Mouse (Mus musculus): ENCODE results near the gene Carnmt1.
A peak's percentile ranks its signal among the peaks of the same experiment; 100 is the strongest.

The Carnmt1 gene

DNA sequence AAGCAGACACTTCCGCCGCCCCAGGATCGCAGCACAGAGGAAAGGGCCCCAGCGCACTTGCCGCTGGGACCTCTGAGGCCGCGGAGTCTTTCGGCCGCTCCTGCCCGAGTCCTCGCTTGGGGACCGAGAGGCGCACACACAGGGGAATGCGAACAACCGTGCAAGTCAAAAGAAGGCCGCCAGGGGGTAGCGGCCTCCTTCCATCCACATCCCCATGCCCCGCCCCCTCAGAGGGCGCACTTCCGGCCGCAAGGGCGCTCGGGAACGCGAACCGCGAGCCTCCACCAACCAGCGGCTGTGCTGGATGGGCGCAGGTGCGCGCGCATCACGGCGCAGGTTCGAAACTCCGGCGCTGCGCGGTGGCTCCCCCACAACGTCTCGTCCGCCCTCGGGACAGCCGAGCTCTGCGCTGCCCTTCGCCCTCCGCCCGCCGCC lies 42.3 kb downstream of the Carnmt1 start, which contains the start of gene D030056L22Rik:
Gene D030056L22Rik, plus strand, starts transcription at position 328 of the 435 bp plus-strand sequence.
- DNase-seq (ENCODE audit: low read depth, low spot score) = peak; percentile 98

- peak; percentile 32 for DNase-seq (ENCODE audit: low read depth, low spot score)
These were observed 42.8 kb downstream of the Carnmt1 start for GRCm38 (mm10) chr19:18713357-18713756.

- DNase-seq (ENCODE audit: low read depth, low spot score) = peak; percentile 75
These were observed 45.8 kb downstream of the Carnmt1 start for GRCm38 (mm10) chr19:18716374-18716773.

DNA sequence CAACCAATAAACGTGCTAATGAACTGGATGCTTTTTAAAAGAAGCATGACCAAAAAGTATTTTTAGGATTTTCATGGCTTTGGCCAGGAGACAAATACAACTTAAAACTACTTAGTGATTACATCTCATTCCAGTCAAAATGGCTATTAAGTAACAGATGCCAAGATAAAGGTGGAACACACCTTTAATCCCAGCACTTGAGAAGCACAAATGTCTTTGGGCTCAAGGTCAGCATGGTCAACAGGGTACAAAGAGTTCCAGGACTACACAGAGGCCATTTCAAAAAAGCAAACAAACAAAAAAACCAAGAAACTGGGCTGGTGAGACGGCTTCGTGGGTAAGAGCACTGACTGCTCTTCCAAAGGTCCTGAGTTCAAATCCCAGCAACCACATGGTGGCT lies 49.8 kb downstream of the Carnmt1 start:
- peak; percentile 34 for DNase-seq (ENCODE audit: low read depth, low spot score)

DNA sequence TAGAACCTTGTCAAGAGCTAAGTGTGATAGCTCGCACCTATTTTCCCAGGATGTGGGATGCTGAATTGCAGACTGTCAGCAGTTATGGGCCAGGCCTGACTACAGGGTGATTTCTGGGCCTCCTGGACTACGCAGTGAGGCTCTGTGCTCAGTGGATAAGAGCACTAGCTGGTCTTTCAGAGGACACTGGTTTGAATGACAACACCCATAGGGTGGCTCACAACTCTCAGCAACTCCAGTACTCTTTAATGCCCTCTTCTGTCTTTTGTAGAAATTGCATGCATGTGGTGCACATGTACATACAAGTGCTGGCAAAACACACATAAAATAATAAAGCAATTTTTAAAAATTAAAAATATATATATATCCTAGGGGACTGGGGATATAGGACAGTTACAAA lies 54.6 kb downstream of the Carnmt1 start:
- no peak for DNase-seq (ENCODE audit: low read depth, low spot score)

- DNase-seq (ENCODE audit: low read depth, low spot score) = no peak
These were observed 59.7 kb downstream of the Carnmt1 start for GRCm38 (mm10) chr19:18730255-18730654.

DNA sequence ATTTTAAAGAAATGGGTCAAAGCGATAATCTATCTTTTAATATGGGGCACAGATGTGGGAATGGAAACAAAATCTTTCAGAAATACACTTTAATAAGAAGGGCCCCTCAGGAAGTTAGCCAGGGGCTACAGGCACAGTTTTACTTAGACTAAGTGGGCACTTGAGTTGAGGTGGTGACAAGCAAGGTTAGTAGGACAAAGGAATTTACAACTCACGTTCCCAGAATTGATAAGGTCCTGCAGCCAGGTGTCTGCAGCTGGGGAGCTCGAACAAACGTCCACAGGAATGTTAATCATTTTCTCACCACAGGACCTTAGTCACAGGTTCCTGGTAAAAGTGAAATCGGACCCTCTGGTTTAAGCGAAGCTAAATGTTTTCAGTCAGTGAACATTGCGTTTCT lies 60.5 kb downstream of the Carnmt1 start:
- peak; percentile 32 for DNase-seq (ENCODE audit: low read depth, low spot score)

- DNase-seq (ENCODE audit: low read depth, low spot score) = no peak
These were observed 65.3 kb downstream of the Carnmt1 start for GRCm38 (mm10) chr19:18735901-18736300.

DNA sequence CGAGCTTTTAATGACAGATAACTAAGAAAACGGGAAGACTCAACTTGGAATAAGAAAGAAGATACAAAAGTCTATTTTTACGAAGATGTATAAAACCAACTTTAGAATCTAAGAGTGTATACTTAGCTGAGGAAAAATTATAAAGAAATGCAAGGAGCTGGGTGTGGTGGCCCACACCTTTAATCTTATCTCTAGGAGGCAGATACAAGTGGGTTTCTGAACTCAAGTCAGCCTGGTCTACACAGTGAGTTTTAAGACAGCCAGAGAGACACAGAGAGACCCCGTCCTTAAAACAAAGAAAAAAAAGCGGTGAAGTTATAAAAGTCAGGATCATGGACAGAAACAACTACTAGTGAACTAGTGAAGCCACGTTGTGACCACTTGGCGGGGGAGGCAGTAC lies 68.6 kb downstream of the Carnmt1 start:
- no peak for DNase-seq (ENCODE audit: low read depth, low spot score)

- no peak for DNase-seq (ENCODE audit: low read depth, low spot score)
These were observed 73.4 kb downstream of the Carnmt1 start for GRCm38 (mm10) chr19:18743946-18744345.

DNA sequence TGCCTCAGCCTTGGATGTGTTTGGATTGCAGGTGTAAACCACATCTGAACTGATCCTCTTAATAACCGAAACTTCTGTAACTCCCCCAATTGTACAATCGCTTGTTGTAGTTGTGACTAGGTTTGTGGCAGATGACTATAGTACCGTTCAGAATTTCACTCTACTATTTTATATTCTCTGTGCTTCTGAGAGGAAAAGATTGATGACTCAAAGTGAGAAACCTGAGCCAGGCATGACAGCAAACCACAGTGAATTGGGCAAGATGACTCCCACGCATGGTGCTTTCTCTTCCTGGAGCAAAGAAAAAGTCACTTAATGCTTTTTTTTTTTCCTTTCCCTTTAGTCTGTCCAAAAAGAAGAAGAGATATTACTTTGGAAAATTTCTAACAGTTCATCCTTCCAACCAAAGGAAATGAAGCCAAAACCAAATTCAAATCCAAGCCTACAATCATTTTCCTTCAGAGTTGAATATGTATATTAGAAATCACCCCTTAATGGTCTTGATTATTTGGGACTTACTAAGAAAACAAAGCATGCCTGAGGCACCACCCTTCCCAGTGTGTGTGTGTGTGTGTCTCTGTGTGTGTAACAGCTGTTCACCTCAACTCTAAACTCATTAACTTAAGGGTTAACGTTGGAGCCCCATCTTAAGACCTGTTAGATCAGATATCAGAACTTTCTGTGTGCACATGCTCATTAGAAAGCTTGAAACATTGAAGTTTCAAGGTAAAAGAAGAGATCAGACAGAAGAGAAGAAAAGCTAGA lies 76.2 kb downstream of the Carnmt1 start:
- no peak for DNase-seq (ENCODE audit: low read depth, low spot score)

- no peak for DNase-seq (ENCODE audit: low read depth, low spot score)
These were observed 76.8 kb downstream of the Carnmt1 start for GRCm38 (mm10) chr19:18747379-18747778.

- DNase-seq (ENCODE audit: low read depth, low spot score) = peak; percentile 36
These were observed 79.2 kb downstream of the Carnmt1 start, which contains the start of gene Trpm6 for GRCm38 (mm10) chr19:18749598-18750339. Gene Trpm6, plus strand, starts transcription at chr19:18749983.

Data from R1 (cell line).